In genomic region chr9:83370907-83371306, GRCm38 (mm10) we compare ENCODE assay signal across 12 mouse cellular contexts.
DNase-seq lines count a peak whose midpoint lies in the region; ATAC-seq lines count a peak whose summit lies in the region.
"Had no signal": no experiment of that assay in that cellular context is flagged by ENCODE, and none has a peak within 500 bp of the region (broad histone marks: within the 10 kb centered on the region; RNA-seq: fewer than 3 reads in every experiment).

No protein-coding gene starts in this region.

- H3K27ac ChIP-seq in kidney, embryonic 15.5 days = no peak overlapping the region
- no peak overlapping the region for H3K27ac ChIP-seq in midbrain, embryonic 15.5 days
- H3K27ac ChIP-seq: forebrain, embryonic 13.5 days; liver, embryonic 13.5 days had no signal

- H3K36me3 ChIP-seq in kidney, embryonic 15.5 days = no peaks in the 10 kb centered on the region
- H3K36me3 ChIP-seq in midbrain, embryonic 15.5 days (replicated peaks) = no peaks in the 10 kb centered on the region
- H3K36me3 ChIP-seq: liver, embryonic 13.5 days had no signal

- peak; percentile 46; the same call in 1 of the 2 replicates for ATAC-seq in kidney, embryonic 15.5 days (replicated peaks; ENCODE audit: low FRiP score)
- ATAC-seq in cerebellum, adult (ENCODE audit: insufficient number of reproducible peaks, low FRiP score, low TSS enrichment) = no peak
- ATAC-seq in midbrain, embryonic 15.5 days (replicated peaks) = no peak
- ATAC-seq: forebrain, embryonic 13.5 days had no signal

- no peaks in the 10 kb centered on the region for H3K9me3 ChIP-seq in kidney, embryonic 15.5 days (replicated peaks)
- H3K9me3 ChIP-seq in midbrain, embryonic 15.5 days = no peaks in the 10 kb centered on the region
- H3K9me3 ChIP-seq: forebrain, embryonic 13.5 days; liver, embryonic 13.5 days had no signal

- 23% methylated on average over 1 of the region's 1 CpGs for WGBS in kidney, embryonic 15.5 days
- 53% methylated on average over 1 of the region's 1 CpGs for WGBS in midbrain, embryonic 15.5 days

- DNase-seq in embryo, embryonic 10 days (ENCODE audit: low spot score) = peak; percentile 38
- DNase-seq in embryo, embryonic 9.5 days (ENCODE audit: extremely low spot score) = no peak
- DNase-seq in kidney, postnatal 25 days = no peak
- peak; percentile 39 for DNase-seq in 416B (ENCODE audit: low read depth)
- DNase-seq in fat pad, adult 2 months (ENCODE audit: extremely low read depth, low read depth, low spot score) = peak; percentile 62
- DNase-seq: cerebellum, postnatal 14 days; liver, embryonic 13.5 days; thymus, adult 2 months had no signal

- H3K4me1 ChIP-seq in kidney, embryonic 15.5 days = no peaks in the 10 kb centered on the region
- H3K4me1 ChIP-seq in midbrain, embryonic 15.5 days = no peaks in the 10 kb centered on the region
- H3K4me1 ChIP-seq: forebrain, embryonic 13.5 days had no signal

- no peak overlapping the region for H3K9ac ChIP-seq in kidney, embryonic 15.5 days
- no peak overlapping the region for H3K9ac ChIP-seq in midbrain, embryonic 15.5 days
- H3K9ac ChIP-seq: forebrain, embryonic 13.5 days; liver, embryonic 13.5 days had no signal

- H3K27me3 ChIP-seq in kidney, embryonic 15.5 days = no peaks in the 10 kb centered on the region
- H3K27me3 ChIP-seq in midbrain, embryonic 15.5 days (replicated peaks) = no peaks in the 10 kb centered on the region
- H3K27me3 ChIP-seq: forebrain, embryonic 13.5 days; liver, embryonic 13.5 days had no signal

- no peak overlapping the region for H3K4me2 ChIP-seq in kidney, embryonic 15.5 days
- H3K4me2 ChIP-seq in midbrain, embryonic 15.5 days = no peak overlapping the region
- H3K4me2 ChIP-seq: forebrain, embryonic 13.5 days; liver, embryonic 13.5 days had no signal

- H3K4me3 ChIP-seq in kidney, embryonic 15.5 days (replicated peaks) = no peak overlapping the region
- no peak overlapping the region for H3K4me3 ChIP-seq in midbrain, embryonic 15.5 days
- H3K4me3 ChIP-seq: forebrain, embryonic 13.5 days; liver, embryonic 13.5 days had no signal

Comparison
In these comparisons a context has a peak if more than half of its experiments do, and no peak if none do; other contexts are left out.
1. DNase-seq: peak in embryo, embryonic 10 days (single experiment), 416B (single experiment) and fat pad, adult 2 months (single experiment); none in embryo, embryonic 9.5 days (single experiment) and kidney, postnatal 25 days (0 of 2).